Mouse (Mus musculus) heart, embryonic 16.5 days (tissue): ENCODE results near the gene 2200002J24Rik. TPM values are rescaled to one million over a fixed set of nuclear protein-coding genes. Genes with fewer than 3 reads are reported as not detected.
"Not testable (repeated sequence)": the region's sequence is repeated elsewhere in the genome, so short reads cannot be mapped to it uniquely, and the experiment has no call there.

Experiments
- ATAC-seq: fragments of 200-750 bp; cut with Nextera tagmentation; replicated peaks from 2 replicates; pipeline ENCODE4 v1.8.0; 2017; ENCODE audit warnings: moderate number of reproducible peaks; ENCODE audit not compliant: insufficient read depth, low FRiP score; ENCODE audit errors: extremely low read depth
- H3K27ac ChIP-seq: fragments of 300-500 bp; sonication (generic); 2 replicates; pipeline ENCODE4 v1.5.1; 2014; ENCODE audit warnings: mild to moderate bottlenecking, low read length, control low read depth, moderate library complexity
- H3K27me3 ChIP-seq: fragments of 300-500 bp; sonication (generic); 2 replicates; pipeline ENCODE4 v1.6.1; 2014; ENCODE audit warnings: low read length, mixed read lengths; ENCODE audit not compliant: control insufficient read depth, insufficient read depth
- H3K36me3 ChIP-seq: fragments of 300-500 bp; sonication (generic); 2 replicates; pipeline ENCODE4 v1.6.1; 2014; ENCODE audit not compliant: control insufficient read depth, insufficient read depth
- H3K4me1 ChIP-seq: fragments of 300-500 bp; sonication (generic); 2 replicates; pipeline ENCODE4 v1.6.1; 2014; ENCODE audit warnings: low read length, mixed read lengths; ENCODE audit not compliant: control insufficient read depth, insufficient read depth
- H3K4me2 ChIP-seq: fragments of 300-500 bp; sonication (generic); 2 replicates; pipeline ENCODE4 v1.6.1; 2014; ENCODE audit warnings: low read depth, mild to moderate bottlenecking, control low read depth, low read length
- H3K4me3 ChIP-seq: fragments of 300-500 bp; sonication (generic); 2 replicates; pipeline ENCODE4 v1.5.1; 2014; ENCODE audit warnings: mild to moderate bottlenecking, control low read depth, low read length
- H3K9ac ChIP-seq: fragments of 300-500 bp; sonication (generic); 2 replicates; pipeline ENCODE4 v1.6.1; 2014; ENCODE audit warnings: low read length, control low read depth
- H3K9me3 ChIP-seq: fragments of 300-500 bp; sonication (generic); replicated peaks from 2 replicates; pipeline ENCODE4 v1.6.1; 2016; ENCODE audit warnings: low read length; ENCODE audit not compliant: control insufficient read depth
- WGBS: fragments of 180-500 bp; shearing (Covaris S2); extraction: QIAGEN DNeasy Blood & Tissue Kit; methylation state at CpG from one replicate; pipeline ENCODE4 v1.1.7; 2014; 5-methylcytosine and 5-hydroxymethylcytosine counted together
- polyA plus RNA-seq: library from polyadenylated mRNA; unstranded; fragments of >200 nt; fragmentation: Nextera tagmentation; extraction: Ambion mirVana; gene quantifications from 2 replicates; pipeline ENCODE4 v1.2.1, GENCODE M21; 2015

The 2200002J24Rik gene
- polyA plus RNA-seq, 1 experiment from 2014 or later, result 1.8 TPM

GRCm38 (mm10) chr7:30743617-30744016, 44.9 kb downstream of the 2200002J24Rik start, which contains the start of gene Gapdhs:
Gene Gapdhs (minus strand): TSS chr7:30743681.
- H3K27ac ChIP-seq, H3K4me2 ChIP-seq, H3K9me3 ChIP-seq, H3K9ac ChIP-seq, H3K4me1 ChIP-seq, H3K4me3 ChIP-seq, H3K36me3 ChIP-seq, H3K27me3 ChIP-seq, ATAC-seq: not testable (repeated sequence)
- no CpG with 5 or more reads among the region's 4 CpGs for WGBS

DNA sequence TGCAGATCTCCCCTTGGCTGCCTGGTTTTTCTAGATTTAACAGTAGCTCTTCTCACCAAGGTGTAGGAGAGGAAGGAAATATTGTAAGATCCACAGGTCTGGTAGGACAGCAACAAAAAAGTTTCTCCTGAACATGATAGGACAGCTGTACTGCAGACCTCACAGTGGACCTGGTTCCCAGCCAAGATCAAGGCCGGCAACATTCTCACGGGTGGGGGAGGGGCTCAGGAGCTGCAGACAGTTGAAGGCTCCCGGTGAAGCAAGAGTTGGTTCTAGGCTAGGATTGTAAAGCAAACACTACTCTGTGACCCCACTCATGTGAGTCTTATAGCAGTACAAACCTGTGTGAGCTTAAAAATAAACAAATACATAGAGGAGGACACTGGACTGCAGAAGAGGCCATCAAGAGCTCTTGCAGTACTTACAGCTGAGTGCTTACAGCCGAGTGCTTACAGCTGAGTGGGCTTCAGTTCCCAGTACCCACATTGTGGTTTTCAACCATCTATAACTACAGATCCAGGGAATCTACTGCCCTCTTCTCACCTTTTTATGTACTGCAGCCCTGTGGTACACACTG, 45.4 kb downstream of the 2200002J24Rik start:
- peak; percentile 56 for ATAC-seq
- Histone ChIP-seq H3K4me3 (no peak overlapping the region), H3K27me3 (no peaks in the 10 kb centered on the region), H3K9me3 (no peaks in the 10 kb centered on the region), H3K4me2 (no peak overlapping the region), H3K27ac (no peak overlapping the region), H3K36me3 (no peaks in the 10 kb centered on the region), H3K9ac (no peak overlapping the region), H3K4me1 (peaks cover 9% of the 10 kb centered on the region; the same call in 1 of the 2 replicates)
- WGBS, result 25% methylated on average over 4 of the region's 4 CpGs

DNA sequence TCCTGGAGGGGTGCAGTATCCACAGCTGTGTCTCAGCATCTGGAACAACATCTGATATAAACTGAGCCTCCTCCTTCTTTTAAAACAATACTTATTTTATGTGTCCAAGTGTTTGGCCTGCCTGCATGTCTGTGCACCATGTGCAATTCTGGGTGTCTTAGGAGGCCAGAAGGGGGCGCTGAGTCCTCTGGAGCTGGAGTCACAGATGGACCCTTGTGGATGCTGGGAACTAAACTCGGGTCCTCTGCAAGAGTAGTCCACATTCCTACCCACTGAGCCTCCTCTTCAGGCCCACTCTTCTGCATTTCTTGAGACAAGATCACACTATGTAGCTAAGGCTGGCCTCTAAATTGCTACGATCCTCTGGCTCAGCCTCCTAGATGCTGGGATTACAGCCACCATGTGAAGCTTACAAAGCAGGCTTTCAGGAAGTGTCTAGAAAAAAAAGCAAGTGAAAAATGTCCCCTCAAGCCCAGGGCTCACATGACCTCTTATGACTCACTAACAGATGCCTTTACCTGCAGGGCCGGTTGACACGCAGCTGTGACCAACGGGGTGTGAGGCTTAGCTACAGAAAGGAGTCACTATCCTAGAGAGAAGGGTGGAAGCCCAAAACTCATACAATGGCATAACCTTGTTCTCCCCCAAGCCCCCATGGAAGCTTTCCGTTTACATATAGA, 48.9 kb downstream of the 2200002J24Rik start:
- no peaks in the 10 kb centered on the region for H3K36me3 ChIP-seq
- no peaks in the 10 kb centered on the region for H3K27me3 ChIP-seq
- H3K4me1 ChIP-seq, result peaks cover 9% of the 10 kb centered on the region; the same call in 1 of the 2 replicates
- no peak overlapping the region for H3K4me3 ChIP-seq
- no peak for ATAC-seq
- H3K27ac ChIP-seq, result no peak overlapping the region
- no peaks in the 10 kb centered on the region for H3K9me3 ChIP-seq
- H3K9ac ChIP-seq, result no peak overlapping the region
- WGBS, result 85% methylated on average over 7 of the region's 7 CpGs
- H3K4me2 ChIP-seq, result no peak overlapping the region

Other genes starting within 250 kb of the 2200002J24Rik start
- gene Kirrel2, start 241.2 kb upstream of the 2200002J24Rik start, polyA plus RNA-seq, result 0.15 and 0.20 TPM in 2 replicates
- gene Nphs1, start 240.6 kb upstream of the 2200002J24Rik start, polyA plus RNA-seq, result 0.19 TPM in 1 of 2 replicates, not detected in the other
- 0.09 TPM in 1 of 2 replicates, not detected in the other for gene Prodh2, start 205.3 kb upstream of the 2200002J24Rik start, polyA plus RNA-seq
- 7.3 and 8.2 TPM in 2 replicates for gene Arhgap33, start 163.9 kb upstream of the 2200002J24Rik start, polyA plus RNA-seq
- gene Hspb6, start 146.7 kb upstream of the 2200002J24Rik start, polyA plus RNA-seq, result 204 and 205 TPM in 2 replicates
- 6.6 and 8.4 TPM in 2 replicates for gene Proser3, start 146.6 kb upstream of the 2200002J24Rik start, polyA plus RNA-seq
- gene Lin37, start 139.1 kb upstream of the 2200002J24Rik start, polyA plus RNA-seq, result 33.6 and 40.1 TPM in 2 replicates
- 102 and 104 TPM in 2 replicates for gene U2af1l4, start 135.6 kb upstream of the 2200002J24Rik start, polyA plus RNA-seq
- gene Gm49396, start 135.6 kb upstream of the 2200002J24Rik start, polyA plus RNA-seq, result 11.4 and 12.0 TPM in 2 replicates
- 111 and 123 TPM in 2 replicates for gene Psenen, start 135.3 kb upstream of the 2200002J24Rik start, polyA plus RNA-seq
- gene Igflr1, start 133.5 kb upstream of the 2200002J24Rik start, polyA plus RNA-seq, result 3.9 and 5.3 TPM in 2 replicates
- 4.2 TPM in 2 replicates for gene Kmt2b, start 110.2 kb upstream of the 2200002J24Rik start, polyA plus RNA-seq
- gene Zbtb32, start 100.0 kb upstream of the 2200002J24Rik start, polyA plus RNA-seq, result 0.24 and 0.51 TPM in 2 replicates
- 0.47 and 0.49 TPM in 2 replicates for gene Upk1a, start 86.1 kb upstream of the 2200002J24Rik start, polyA plus RNA-seq
- gene Cox6b1, start 72.8 kb upstream of the 2200002J24Rik start, polyA plus RNA-seq, result 1,996 and 2,229 TPM in 2 replicates
- gene Etv2, start 63.1 kb upstream of the 2200002J24Rik start, polyA plus RNA-seq, result not detected in 2 replicates
- gene Rbm42, start 48.6 kb upstream of the 2200002J24Rik start, polyA plus RNA-seq, result 84.5 and 85.8 TPM in 2 replicates
- gene Haus5, start 33.9 kb upstream of the 2200002J24Rik start, polyA plus RNA-seq, result 32.2 and 32.6 TPM in 2 replicates
- gene Pmis2, start 27.3 kb upstream of the 2200002J24Rik start, polyA plus RNA-seq, result not detected in 2 replicates
- 0.37 and 0.39 TPM in 2 replicates for gene Atp4a, start 13.3 kb downstream of the 2200002J24Rik start, polyA plus RNA-seq
- 197 and 203 TPM in 2 replicates for gene Tmem147, start 30.6 kb downstream of the 2200002J24Rik start, polyA plus RNA-seq
- 0.21 and 0.47 TPM in 2 replicates for gene Gapdhs, start 44.8 kb downstream of the 2200002J24Rik start, polyA plus RNA-seq
- gene Sbsn, start 52.5 kb downstream of the 2200002J24Rik start, polyA plus RNA-seq, result 1.6 and 1.8 TPM in 2 replicates
- 5.2 and 5.9 TPM in 2 replicates for gene Dmkn, start 64.8 kb downstream of the 2200002J24Rik start, polyA plus RNA-seq
- 2.0 and 2.7 TPM in 2 replicates for gene Krtdap, start 89.0 kb downstream of the 2200002J24Rik start, polyA plus RNA-seq
- 0.26 and 0.45 TPM in 2 replicates for gene Ffar2, start 124.8 kb downstream of the 2200002J24Rik start, polyA plus RNA-seq
- 0.10 TPM in 1 of 2 replicates, not detected in the other for gene Ffar3, start 157.3 kb downstream of the 2200002J24Rik start, polyA plus RNA-seq
- 0.04 TPM in 1 of 2 replicates, not detected in the other for gene Ffar1, start 162.6 kb downstream of the 2200002J24Rik start, polyA plus RNA-seq
- 0.14 and 0.24 TPM in 2 replicates for gene Cd22, start 181.4 kb downstream of the 2200002J24Rik start, polyA plus RNA-seq
- 0.24 TPM in 1 of 2 replicates, not detected in the other for gene Mag, start 215.9 kb downstream of the 2200002J24Rik start, polyA plus RNA-seq
- not detected in 2 replicates for gene Hamp2, start 225.8 kb downstream of the 2200002J24Rik start, polyA plus RNA-seq
- not detected in 2 replicates for gene Hamp, start 245.1 kb downstream of the 2200002J24Rik start, polyA plus RNA-seq